Mouse (Mus musculus) olfactory bulb, adult 2 months (tissue): ENCODE measurements at regions not wholly inside any gene's neighbourhood (a gene's known extent, or its start where the extent isn't known, plus 50 kb on each side); places are given as distances from the start of the nearest gene placed in this dataset.

ENCODE experiments used
- CTCF ChIP-seq: fragments of 200-500 bp; IDR thresholded peaks from 2 replicates; pipeline ENCODE4 v1.5.1; 2012; ENCODE audit warnings: low read depth, mild to moderate bottlenecking, low read length, moderate library complexity; ENCODE audit not compliant: insufficient read depth
- POLR2A ChIP-seq: fragments of 200-500 bp; IDR thresholded peaks from 2 replicates; pipeline ENCODE4 v1.6.1; 2012; ENCODE audit warnings: mild to moderate bottlenecking, low read depth, low read length, moderate library complexity; ENCODE audit not compliant: insufficient read depth

DNA sequence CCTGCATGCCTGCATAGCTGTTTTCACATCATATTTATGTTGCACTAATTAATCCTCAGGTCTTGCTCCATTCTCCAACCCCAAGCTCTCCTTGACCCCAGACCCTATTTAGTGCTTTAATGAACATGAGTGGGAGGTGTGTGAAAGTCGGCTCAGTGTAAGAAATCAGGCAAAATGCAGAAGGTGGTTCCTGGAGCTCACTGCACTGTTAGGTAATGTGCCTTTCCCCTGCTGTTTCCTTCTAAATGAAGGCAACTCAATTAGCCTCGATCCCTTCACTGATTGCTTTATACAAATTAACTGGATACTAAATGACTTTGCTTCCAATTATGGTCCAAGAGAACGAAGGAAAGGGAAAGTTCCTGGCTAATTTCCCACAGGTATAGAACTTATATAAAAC is 215.6 kb downstream of the Fat4 start:
- no peak for TF ChIP-seq CTCF
- no peak for TF ChIP-seq POLR2A
